Mouse (Mus musculus): Measurements from ENCODE around the gene Tulp3. TPM values are rescaled to one million over a fixed set of nuclear protein-coding genes. Genes with fewer than 3 reads are reported as not detected.
A peak's percentile ranks its signal among the peaks of the same experiment; 100 is the strongest.
"Not testable (repeated sequence)": the region's sequence is repeated elsewhere in the genome, so short reads cannot be mapped to it uniquely, and the experiment has no call there.

Tulp3 gene
- polyA plus RNA-seq, 1 experiment from 2014 or later, result 11.0 TPM

GRCm38 (mm10) chr6:128385026-128385425 lies 29.4 kb upstream of the Tulp3 start:
- H3K4me1 ChIP-seq (ENCODE audit: control insufficient read depth in 2 of 2, insufficient read depth in 2 of 2, low read length in 2 of 2), result no peaks in the 10 kb centered on the region
- H3K4me2 ChIP-seq (ENCODE audit: low read length), result no peak overlapping the region
- no peak overlapping the region for H3K4me3 ChIP-seq (ENCODE audit: control insufficient read depth in 1 of 2, insufficient read depth in 1 of 2, low read depth in 1 of 2, low read length in 2 of 2)
- no peak overlapping the region for H3K27ac ChIP-seq (replicated peaks in 1 of 2; ENCODE audit: control insufficient read depth in 1 of 2, insufficient read depth in 1 of 2, low read depth in 2 of 2, low read length in 2 of 2)
- no peak overlapping the region for H3K9ac ChIP-seq (ENCODE audit: low read length)
- H3K9me3 ChIP-seq (ENCODE audit: control insufficient read depth, low read length), result no peaks in the 10 kb centered on the region
- H3K36me3 ChIP-seq (ENCODE audit: control insufficient read depth, insufficient read depth, low read length), result no peaks in the 10 kb centered on the region
- H3K27me3 ChIP-seq (ENCODE audit: control insufficient read depth, insufficient read depth, low read length), result no peaks in the 10 kb centered on the region
- 49% methylated on average over 1 of the region's 1 CpGs for WGBS
- no peak for ATAC-seq (ENCODE audit: insufficient number of reproducible peaks, insufficient read depth, low FRiP score, low read depth)

GRCm38 (mm10) chr6:128383752-128384151 lies 28.1 kb upstream of the Tulp3 start:
- Histone ChIP-seq H3K27ac (replicated peaks in 1 of 2; ENCODE audit: control insufficient read depth in 1 of 2, insufficient read depth in 1 of 2, low read depth in 2 of 2, low read length in 2 of 2) (no peak overlapping the region), H3K9me3 (ENCODE audit: control insufficient read depth, low read length) (no peaks in the 10 kb centered on the region), H3K4me1 (ENCODE audit: control insufficient read depth in 2 of 2, insufficient read depth in 2 of 2, low read length in 2 of 2) (no peaks in the 10 kb centered on the region), H3K36me3 (ENCODE audit: control insufficient read depth, insufficient read depth, low read length) (no peaks in the 10 kb centered on the region), H3K9ac (ENCODE audit: low read length) (no peak overlapping the region), H3K4me3 (ENCODE audit: control insufficient read depth in 1 of 2, insufficient read depth in 1 of 2, low read depth in 1 of 2, low read length in 2 of 2) (no peak overlapping the region), H3K27me3 (ENCODE audit: control insufficient read depth, insufficient read depth, low read length) (no peaks in the 10 kb centered on the region), H3K4me2 (ENCODE audit: low read length) (no peak overlapping the region)
- ATAC-seq (ENCODE audit: insufficient number of reproducible peaks, insufficient read depth, low FRiP score, low read depth), result no peak
- 75% methylated on average over 7 of the region's 7 CpGs for WGBS

GRCm38 (mm10) chr6:128381254-128381653 lies 25.6 kb upstream of the Tulp3 start:
- no peak overlapping the region for H3K9ac ChIP-seq (ENCODE audit: low read length)
- H3K9me3 ChIP-seq (ENCODE audit: control insufficient read depth, low read length), result no peaks in the 10 kb centered on the region
- no peaks in the 10 kb centered on the region for H3K4me1 ChIP-seq (ENCODE audit: control insufficient read depth in 2 of 2, insufficient read depth in 2 of 2, low read length in 2 of 2)
- no peaks in the 10 kb centered on the region for H3K27me3 ChIP-seq (ENCODE audit: control insufficient read depth, insufficient read depth, low read length)
- no peak overlapping the region for H3K27ac ChIP-seq (replicated peaks in 1 of 2; ENCODE audit: control insufficient read depth in 1 of 2, insufficient read depth in 1 of 2, low read depth in 2 of 2, low read length in 2 of 2)
- WGBS, result 74% methylated on average over 3 of the region's 3 CpGs
- peaks cover 7% of the 10 kb centered on the region for H3K36me3 ChIP-seq (ENCODE audit: control insufficient read depth, insufficient read depth, low read length)
- H3K4me3 ChIP-seq (ENCODE audit: control insufficient read depth in 1 of 2, insufficient read depth in 1 of 2, low read depth in 1 of 2, low read length in 2 of 2), result no peak overlapping the region
- ATAC-seq (ENCODE audit: insufficient number of reproducible peaks, insufficient read depth, low FRiP score, low read depth), result no peak
- no peak overlapping the region for H3K4me2 ChIP-seq (ENCODE audit: low read length)

- H3K4me2 ChIP-seq (ENCODE audit: low read length); ATAC-seq (ENCODE audit: insufficient number of reproducible peaks, insufficient read depth, low FRiP score, low read depth); H3K4me3 ChIP-seq (ENCODE audit: control insufficient read depth in 1 of 2, insufficient read depth in 1 of 2, low read depth in 1 of 2, low read length in 2 of 2); H3K4me1 ChIP-seq (ENCODE audit: control insufficient read depth in 2 of 2, insufficient read depth in 2 of 2, low read length in 2 of 2); H3K27ac ChIP-seq (replicated peaks in 1 of 2; ENCODE audit: control insufficient read depth in 1 of 2, insufficient read depth in 1 of 2, low read depth in 2 of 2, low read length in 2 of 2); H3K9ac ChIP-seq (ENCODE audit: low read length); H3K9me3 ChIP-seq (ENCODE audit: control insufficient read depth, low read length); H3K27me3 ChIP-seq (ENCODE audit: control insufficient read depth, insufficient read depth, low read length): not testable (repeated sequence)
- peaks cover 12% of the 10 kb centered on the region for H3K36me3 ChIP-seq (ENCODE audit: control insufficient read depth, insufficient read depth, low read length)
- WGBS, result 69% methylated on average over 1 of the region's 1 CpGs
These were observed 25.0 kb upstream of the Tulp3 start for GRCm38 (mm10) chr6:128380594-128381167.

- Histone ChIP-seq H3K4me3 (ENCODE audit: control insufficient read depth in 1 of 2, insufficient read depth in 1 of 2, low read depth in 1 of 2, low read length in 2 of 2) (no peak overlapping the region), H3K27ac (replicated peaks in 1 of 2; ENCODE audit: control insufficient read depth in 1 of 2, insufficient read depth in 1 of 2, low read depth in 2 of 2, low read length in 2 of 2) (no peak overlapping the region), H3K4me2 (ENCODE audit: low read length) (no peak overlapping the region), H3K36me3 (ENCODE audit: control insufficient read depth, insufficient read depth, low read length) (peaks cover 18% of the 10 kb centered on the region), H3K9me3 (ENCODE audit: control insufficient read depth, low read length) (no peaks in the 10 kb centered on the region), H3K9ac (ENCODE audit: low read length) (no peak overlapping the region), H3K27me3 (ENCODE audit: control insufficient read depth, insufficient read depth, low read length) (no peaks in the 10 kb centered on the region), H3K4me1 (ENCODE audit: control insufficient read depth in 2 of 2, insufficient read depth in 2 of 2, low read length in 2 of 2) (peaks cover 0 to 4% of the 10 kb centered on the region in 2 experiments; a peak in 1 of 4 replicates)
- WGBS, result 75% methylated on average over 16 of the region's 16 CpGs
- no peak for ATAC-seq (ENCODE audit: insufficient number of reproducible peaks, insufficient read depth, low FRiP score, low read depth)
These were observed 24.0 kb upstream of the Tulp3 start for GRCm38 (mm10) chr6:128379636-128380035.

- Histone ChIP-seq H3K9ac (ENCODE audit: low read length) (no peak overlapping the region), H3K4me3 (ENCODE audit: control insufficient read depth in 1 of 2, insufficient read depth in 1 of 2, low read depth in 1 of 2, low read length in 2 of 2) (no peak overlapping the region), H3K4me2 (ENCODE audit: low read length) (no peak overlapping the region), H3K4me1 (ENCODE audit: control insufficient read depth in 2 of 2, insufficient read depth in 2 of 2, low read length in 2 of 2) (peaks cover 0 to 4% of the 10 kb centered on the region in 2 experiments; a peak in 1 of 4 replicates), H3K27me3 (ENCODE audit: control insufficient read depth, insufficient read depth, low read length) (no peaks in the 10 kb centered on the region), H3K36me3 (ENCODE audit: control insufficient read depth, insufficient read depth, low read length) (peaks cover 49% of the 10 kb centered on the region), H3K9me3 (ENCODE audit: control insufficient read depth, low read length) (no peaks in the 10 kb centered on the region), H3K27ac (replicated peaks in 1 of 2; ENCODE audit: control insufficient read depth in 1 of 2, insufficient read depth in 1 of 2, low read depth in 2 of 2, low read length in 2 of 2) (no peak overlapping the region)
- whole genome bisulfite sequencing, result 90% methylated on average over 17 of the region's 17 CpGs
- ATAC-seq (ENCODE audit: insufficient number of reproducible peaks, insufficient read depth, low FRiP score, low read depth), result no peak
These were observed 20.9 kb upstream of the Tulp3 start for GRCm38 (mm10) chr6:128376371-128377085.

- WGBS, result 37% methylated on average over 5 of the region's 6 CpGs
- Histone ChIP-seq H3K4me2 (ENCODE audit: low read length) (no peak within 1 kb of the TSS), H3K27me3 (ENCODE audit: control insufficient read depth, insufficient read depth, low read length) (no peaks in the 10 kb centered on the region), H3K27ac (replicated peaks in 1 of 2; ENCODE audit: control insufficient read depth in 1 of 2, insufficient read depth in 1 of 2, low read depth in 2 of 2, low read length in 2 of 2) (no peak within 1 kb of the TSS; a peak in 1 of 4 replicates), H3K9ac (ENCODE audit: low read length) (no peak within 1 kb of the TSS), H3K4me1 (ENCODE audit: control insufficient read depth in 2 of 2, insufficient read depth in 2 of 2, low read length in 2 of 2) (peaks cover 0 to 4% of the 10 kb centered on the region in 2 experiments; a peak in 1 of 4 replicates), H3K4me3 (ENCODE audit: control insufficient read depth in 1 of 2, insufficient read depth in 1 of 2, low read depth in 1 of 2, low read length in 2 of 2) (no peak within 1 kb of the TSS), H3K36me3 (ENCODE audit: control insufficient read depth, insufficient read depth, low read length) (peaks cover 62% of the 10 kb centered on the region), H3K9me3 (ENCODE audit: control insufficient read depth, low read length) (no peaks in the 10 kb centered on the region)
- peak; percentile 40; the same call in 1 of the 2 replicates for ATAC-seq (ENCODE audit: insufficient number of reproducible peaks, insufficient read depth, low FRiP score, low read depth)
These were observed 19.5 kb upstream of the Tulp3 start, which contains the start of the genes Tex52 and Gm44596 for GRCm38 (mm10) chr6:128375192-128375591. TSS of gene Tex52 (plus strand) at chr6:128375456. TSS of gene Gm44596 (plus strand) at chr6:128375503.

Data from heart, embryonic 14.5 days (tissue).